Mouse (Mus musculus) forebrain, embryonic 15.5 days (tissue): ENCODE data around the gene Ptprm. TPM values are rescaled to one million over a fixed set of nuclear protein-coding genes. Genes with fewer than 3 reads are reported as not detected.

Experiments used
- ATAC-seq: fragments of 200-750 bp; cut with Nextera tagmentation; replicated peaks from 2 replicates; pipeline ENCODE4 v1.8.0; 2017; ENCODE audit warnings: mild to moderate bottlenecking, moderate TSS enrichment, moderate library complexity
- H3K27ac ChIP-seq: fragments of 300-500 bp; sonication (generic); replicated peaks from 2 replicates; pipeline ENCODE4 v1.5.1; 2015; ENCODE audit warnings: mild to moderate bottlenecking, inconsistent platforms
- H3K27me3 ChIP-seq: fragments of 300-500 bp; sonication (generic); 2 replicates; pipeline ENCODE4 v1.6.1; 2015; ENCODE audit warnings: inconsistent platforms
- H3K36me3 ChIP-seq: fragments of 300-500 bp; sonication (generic); 2 replicates; pipeline ENCODE4 v1.6.1; 2015; ENCODE audit warnings: mild to moderate bottlenecking, inconsistent platforms
- H3K4me1 ChIP-seq: fragments of 300-500 bp; sonication (generic); 2 replicates; pipeline ENCODE4 v1.6.1; 2015; ENCODE audit warnings: inconsistent platforms
- H3K4me2 ChIP-seq: fragments of 300-500 bp; sonication (generic); replicated peaks from 2 replicates; pipeline ENCODE4 v1.6.1; 2015; ENCODE audit warnings: mild to moderate bottlenecking, inconsistent platforms
- H3K4me3 ChIP-seq: fragments of 300-500 bp; sonication (generic); 2 replicates; pipeline ENCODE4 v1.5.1; 2015; ENCODE audit warnings: mild to moderate bottlenecking, inconsistent platforms
- H3K9ac ChIP-seq: fragments of 300-500 bp; sonication (generic); replicated peaks from 2 replicates; pipeline ENCODE4 v1.6.1; 2015; ENCODE audit warnings: mild to moderate bottlenecking, inconsistent platforms
- H3K9me3 ChIP-seq: fragments of 300-500 bp; sonication (generic); 2 replicates; pipeline ENCODE4 v1.6.1; 2016; ENCODE audit warnings: inconsistent platforms
- WGBS: fragments of 180-500 bp; shearing (Covaris S2); methylation state at CpG from one replicate; pipeline ENCODE4 v1.1.7; 2015; ENCODE audit warnings: mixed read lengths; 5-methylcytosine and 5-hydroxymethylcytosine counted together
- polyA plus RNA-seq: library from polyadenylated mRNA; unstranded; fragments of >200 nt; fragmentation: Nextera tagmentation; extraction: Ambion mirVana; gene quantifications from 2 replicates; pipeline ENCODE4 v1.2.1, GENCODE M21; 2015

The Ptprm gene
- polyA plus RNA-seq, 1 experiment from 2014 or later: 10.7 TPM

DNA sequence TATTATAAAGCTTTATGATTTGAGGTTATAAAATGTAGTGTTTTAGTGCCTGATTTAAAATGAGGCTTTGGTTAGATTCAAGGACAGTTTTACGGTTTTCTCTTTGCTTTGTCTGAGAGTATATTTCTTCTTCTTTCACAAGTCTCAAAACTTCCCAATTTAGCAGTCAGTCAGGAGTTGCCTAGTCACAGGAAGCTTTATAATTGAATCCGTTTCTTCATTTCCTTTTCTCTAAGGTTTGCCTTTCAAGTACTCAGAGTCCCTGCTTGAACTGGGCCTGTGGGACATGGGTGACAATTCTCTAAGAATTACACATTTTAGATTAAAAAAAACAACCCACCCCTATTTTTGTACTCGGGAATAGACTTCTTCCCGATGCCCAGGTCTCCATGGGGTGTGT is 643.7 kb downstream of the Ptprm start:
- Histone ChIP-seq H3K4me1 (no peaks in the 10 kb centered on the region), H3K9me3 (no peaks in the 10 kb centered on the region), H3K9ac (no peak overlapping the region), H3K4me3 (no peak overlapping the region), H3K27me3 (no peaks in the 10 kb centered on the region), H3K4me2 (no peak overlapping the region), H3K27ac (no peak overlapping the region), H3K36me3 (no peaks in the 10 kb centered on the region)
- WGBS: 59% methylated on average over 4 of the region's 4 CpGs
- no peak for ATAC-seq

- no peaks in the 10 kb centered on the region for H3K9me3 ChIP-seq
- no peaks in the 10 kb centered on the region for H3K4me1 ChIP-seq
- no peak overlapping the region for H3K4me3 ChIP-seq
- H3K36me3 ChIP-seq: no peaks in the 10 kb centered on the region
- no peak overlapping the region for H3K27ac ChIP-seq
- no peak overlapping the region for H3K9ac ChIP-seq
- H3K27me3 ChIP-seq: no peaks in the 10 kb centered on the region
- WGBS: 94% methylated on average over 4 of the region's 4 CpGs
- ATAC-seq: no peak
- H3K4me2 ChIP-seq: no peak overlapping the region
Observed at GRCm38 (mm10) chr17:66708748-66709147, 645.5 kb downstream of the Ptprm start.

GRCm38 (mm10) chr17:66707684-66708083 is 646.6 kb downstream of the Ptprm start:
- Histone ChIP-seq H3K36me3 (no peaks in the 10 kb centered on the region), H3K27me3 (no peaks in the 10 kb centered on the region), H3K9ac (no peak overlapping the region), H3K4me1 (no peaks in the 10 kb centered on the region), H3K9me3 (no peaks in the 10 kb centered on the region), H3K4me3 (no peak overlapping the region), H3K4me2 (no peak overlapping the region), H3K27ac (no peak overlapping the region)
- 70% methylated on average over 8 of the region's 8 CpGs for WGBS
- no peak for ATAC-seq

GRCm38 (mm10) chr17:66701358-66702184 is 652.7 kb downstream of the Ptprm start:
- no peaks in the 10 kb centered on the region for H3K9me3 ChIP-seq

GRCm38 (mm10) chr17:66699896-66700295 is 654.4 kb downstream of the Ptprm start:
- Histone ChIP-seq H3K9ac (no peak overlapping the region), H3K4me2 (no peak overlapping the region), H3K4me3 (no peak overlapping the region), H3K9me3 (no peaks in the 10 kb centered on the region), H3K27me3 (no peaks in the 10 kb centered on the region), H3K36me3 (no peaks in the 10 kb centered on the region), H3K27ac (no peak overlapping the region), H3K4me1 (peaks cover 20% of the 10 kb centered on the region)
- 86% methylated on average over 5 of the region's 5 CpGs for WGBS
- no peak for ATAC-seq

More at GRCm38 (mm10) chr17:66701358-66702184, 652.7 kb downstream of the Ptprm start:
- WGBS: 48% methylated on average over 11 of the region's 11 CpGs
- Histone ChIP-seq H3K27me3 (no peaks in the 10 kb centered on the region), H3K4me2 (no peak overlapping the region), H3K27ac (no peak overlapping the region), H3K9ac (no peak overlapping the region), H3K4me3 (no peak overlapping the region), H3K4me1 (peaks cover 18% of the 10 kb centered on the region), H3K36me3 (no peaks in the 10 kb centered on the region)
- ATAC-seq: peak; percentile 35; the same call in 1 of the 2 replicates

DNA sequence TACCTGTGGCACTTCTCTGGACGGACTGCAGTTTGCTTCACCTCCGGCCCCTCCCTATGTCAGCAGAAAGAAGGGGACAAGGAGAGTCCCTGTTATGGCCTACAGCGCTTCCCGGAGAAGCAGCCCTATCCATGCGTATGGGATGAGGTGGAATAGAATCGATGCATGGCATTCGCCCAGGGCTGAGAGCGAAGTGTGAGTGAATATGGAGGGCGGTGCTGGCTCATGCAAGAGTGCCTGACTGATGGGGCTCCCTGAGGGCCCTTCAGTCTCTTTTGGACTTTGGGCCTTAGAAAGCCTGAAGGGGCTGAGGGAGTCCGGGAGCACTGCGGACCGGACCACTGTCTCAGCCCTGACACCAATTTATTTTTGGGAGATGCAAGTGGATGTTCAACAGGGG is 656.6 kb downstream of the Ptprm start:
- no peak overlapping the region for H3K4me2 ChIP-seq
- no peak for ATAC-seq
- H3K4me1 ChIP-seq: peaks cover 34% of the 10 kb centered on the region
- WGBS: 69% methylated on average over 12 of the region's 12 CpGs
- H3K9me3 ChIP-seq: no peaks in the 10 kb centered on the region
- no peaks in the 10 kb centered on the region for H3K27me3 ChIP-seq
- no peak overlapping the region for H3K4me3 ChIP-seq
- no peaks in the 10 kb centered on the region for H3K36me3 ChIP-seq
- H3K9ac ChIP-seq: no peak overlapping the region
- no peak overlapping the region for H3K27ac ChIP-seq

DNA sequence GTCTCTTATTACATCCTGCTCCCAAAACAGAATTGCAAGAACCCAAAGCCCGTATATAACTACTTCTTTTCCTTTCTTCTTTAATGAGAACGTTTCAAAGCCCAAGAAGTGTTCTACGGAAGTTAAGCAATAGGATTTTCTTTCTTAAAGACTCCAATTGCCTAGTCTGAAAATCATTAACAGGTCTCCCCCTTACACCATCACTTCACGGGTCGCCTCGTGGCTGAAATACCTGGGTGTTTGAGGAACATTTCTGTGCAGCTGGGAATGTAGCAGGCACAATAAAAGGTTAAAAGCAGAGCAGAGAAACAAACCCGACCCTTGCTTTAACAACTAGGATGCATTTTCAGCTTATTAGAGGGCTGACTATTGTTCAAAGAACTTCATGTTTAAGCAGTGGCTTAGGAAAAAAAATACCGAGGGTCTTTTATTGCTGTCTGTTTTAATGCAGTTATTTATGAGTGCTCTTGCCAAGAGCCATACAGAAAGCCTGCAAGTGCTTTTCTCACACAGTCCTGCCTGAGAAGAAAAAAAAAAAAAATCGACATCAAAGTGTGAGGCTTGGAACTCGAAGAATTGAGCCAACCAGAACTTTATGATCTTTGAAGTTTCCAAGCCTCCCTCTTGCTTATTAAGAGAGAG is 657.6 kb downstream of the Ptprm start:
- H3K4me1 ChIP-seq: peaks cover 31% of the 10 kb centered on the region
- no peaks in the 10 kb centered on the region for H3K9me3 ChIP-seq
- no peak overlapping the region for H3K9ac ChIP-seq
- H3K36me3 ChIP-seq: no peaks in the 10 kb centered on the region
- H3K4me3 ChIP-seq: no peak overlapping the region
- H3K27me3 ChIP-seq: no peaks in the 10 kb centered on the region
- no peak overlapping the region for H3K27ac ChIP-seq
- ATAC-seq: no peak
- H3K4me2 ChIP-seq: no peak overlapping the region
- 13% methylated on average over 10 of the region's 10 CpGs for WGBS

DNA sequence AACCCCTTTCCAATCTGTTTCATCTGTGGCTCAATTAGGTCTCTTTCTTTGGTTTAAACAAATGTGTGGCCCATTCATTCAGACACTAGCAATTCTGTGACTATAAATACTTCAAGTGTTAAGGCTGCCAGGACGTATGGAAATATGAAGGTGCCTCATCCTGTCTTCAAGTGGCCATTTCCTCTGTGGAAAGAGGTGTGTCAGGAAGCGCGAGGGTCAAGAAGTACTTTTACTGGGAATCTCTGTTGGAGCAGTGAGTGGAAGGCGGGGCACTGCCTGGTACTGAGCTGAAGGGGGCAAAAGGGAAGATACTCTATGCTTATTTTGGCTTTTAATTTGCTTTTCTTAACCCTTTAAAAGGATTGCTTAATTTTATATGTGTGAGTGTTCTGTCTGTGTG is 659.9 kb downstream of the Ptprm start:
- no peak overlapping the region for H3K4me2 ChIP-seq

GRCm38 (mm10) chr17:66693676-66694304 is 660.5 kb downstream of the Ptprm start:
- H3K9ac ChIP-seq: no peak overlapping the region
- no peaks in the 10 kb centered on the region for H3K9me3 ChIP-seq
- peaks cover 30% of the 10 kb centered on the region for H3K4me1 ChIP-seq
- WGBS: 15% methylated on average over 21 of the region's 21 CpGs
- H3K36me3 ChIP-seq: no peaks in the 10 kb centered on the region
- no peaks in the 10 kb centered on the region for H3K27me3 ChIP-seq
- ATAC-seq: peak; percentile 62
- H3K27ac ChIP-seq: no peak overlapping the region
- no peak overlapping the region for H3K4me3 ChIP-seq
- H3K4me2 ChIP-seq: peak overlapping the region; percentile 11; the same call in 1 of the 2 replicates

More for the DNA sequence above, 659.9 kb downstream of the Ptprm start:
- 62% methylated on average over 4 of the region's 4 CpGs for WGBS
- Histone ChIP-seq H3K9ac (no peak overlapping the region), H3K9me3 (no peaks in the 10 kb centered on the region), H3K36me3 (no peaks in the 10 kb centered on the region), H3K27ac (no peak overlapping the region), H3K4me3 (no peak overlapping the region), H3K4me1 (peaks cover 30% of the 10 kb centered on the region), H3K27me3 (no peaks in the 10 kb centered on the region)
- no peak for ATAC-seq

- no peak for ATAC-seq
- Histone ChIP-seq H3K4me2 (no peak overlapping the region), H3K27ac (no peak overlapping the region)
Observed at GRCm38 (mm10) chr17:66692941-66693675, 661.1 kb downstream of the Ptprm start.

DNA sequence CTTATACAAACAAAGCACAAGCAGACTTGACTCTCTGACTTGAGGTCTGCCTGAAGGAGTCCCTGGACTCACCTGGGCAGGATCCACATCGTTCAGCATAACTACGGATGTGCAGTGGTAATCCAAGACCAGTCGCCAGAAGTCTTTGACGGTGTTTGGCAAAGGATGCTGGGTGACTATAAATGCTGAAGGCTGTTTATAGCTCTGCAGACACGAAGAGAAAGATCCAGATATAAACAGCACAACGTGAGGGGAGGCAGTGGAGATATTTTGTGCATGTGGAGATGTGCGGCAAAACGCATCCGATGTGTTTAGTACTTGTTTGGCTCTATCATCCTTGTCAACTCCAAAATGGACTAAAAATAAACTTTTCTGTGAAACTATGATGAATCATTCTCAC is 666.1 kb downstream of the Ptprm start:
- H3K27me3 ChIP-seq: no peaks in the 10 kb centered on the region
- no peak overlapping the region for H3K4me3 ChIP-seq
- H3K4me1 ChIP-seq: peaks cover 29% of the 10 kb centered on the region
- 68% methylated on average over 9 of the region's 9 CpGs for WGBS
- H3K4me2 ChIP-seq: no peak overlapping the region
- no peaks in the 10 kb centered on the region for H3K36me3 ChIP-seq
- H3K9me3 ChIP-seq: no peaks in the 10 kb centered on the region
- no peak overlapping the region for H3K9ac ChIP-seq
- H3K27ac ChIP-seq: peak overlapping the region; percentile 72; the same call in 1 of the 2 replicates
- ATAC-seq: no peak

More at GRCm38 (mm10) chr17:66692941-66693675, 661.1 kb downstream of the Ptprm start:
- no peak overlapping the region for H3K4me3 ChIP-seq
- 69% methylated on average over 16 of the region's 16 CpGs for WGBS
- H3K9ac ChIP-seq: no peak overlapping the region
- H3K27me3 ChIP-seq: no peaks in the 10 kb centered on the region
- peaks cover 36% of the 10 kb centered on the region for H3K4me1 ChIP-seq
- no peaks in the 10 kb centered on the region for H3K9me3 ChIP-seq
- no peaks in the 10 kb centered on the region for H3K36me3 ChIP-seq
